Mouse (Mus musculus) limb, embryonic 11.5 days (tissue): ENCODE measurements around the gene Sebox. TPM values are rescaled to one million over a fixed set of nuclear protein-coding genes. Genes with fewer than 3 reads are reported as not detected.

Experiments
- ATAC-seq: fragments of 200-750 bp; cut with Nextera tagmentation; 2 replicates; pipeline ENCODE4 v1.8.0; 2017; ENCODE audit warnings: low read depth; ENCODE audit not compliant: insufficient number of reproducible peaks, low FRiP score, low TSS enrichment
- DNase-seq: peaks from one replicate; pipeline ENCODE4 v3.0.0-alpha.2; 2015; ENCODE audit warnings: low spot score
- H3K27ac ChIP-seq: fragments of 300-500 bp; sonication (generic); replicated peaks from 2 replicates; pipeline ENCODE4 v1.5.1; 2014; ENCODE audit warnings: low read depth, mild to moderate bottlenecking, low read length
- H3K27me3 ChIP-seq: fragments of 300-500 bp; sonication (generic); 2 replicates; pipeline ENCODE4 v1.6.1; 2014; ENCODE audit warnings: mild to moderate bottlenecking, low read length, mixed read lengths; ENCODE audit not compliant: control insufficient read depth, insufficient read depth
- H3K36me3 ChIP-seq: fragments of 300-500 bp; sonication (generic); 2 replicates; pipeline ENCODE4 v1.6.1; 2014; ENCODE audit warnings: mild to moderate bottlenecking, low read length, moderate library complexity, mixed read lengths; ENCODE audit not compliant: control insufficient read depth, insufficient read depth
- H3K4me1 ChIP-seq: fragments of 300-500 bp; sonication (generic); 2 replicates; pipeline ENCODE4 v1.6.1; 2014; ENCODE audit warnings: low read length, mixed read lengths; ENCODE audit not compliant: control insufficient read depth, insufficient read depth
- H3K4me2 ChIP-seq: fragments of 300-500 bp; sonication (generic); 2 replicates; pipeline ENCODE4 v1.6.1; 2014; ENCODE audit warnings: low read depth, mild to moderate bottlenecking, moderate library complexity; ENCODE audit not compliant: severe bottlenecking
- H3K4me3 ChIP-seq: fragments of 300-500 bp; sonication (generic); 2 replicates; pipeline ENCODE4 v1.5.1; 2014; ENCODE audit warnings: low read depth, low read length
- H3K9ac ChIP-seq: fragments of 300-500 bp; sonication (generic); 2 replicates; pipeline ENCODE4 v1.6.1; 2014; ENCODE audit warnings: mild to moderate bottlenecking, low read length
- H3K9me3 ChIP-seq: fragments of 300-500 bp; sonication (generic); 2 replicates; pipeline ENCODE4 v1.6.1; 2016; ENCODE audit warnings: low read length; ENCODE audit not compliant: control insufficient read depth
- WGBS: fragments of 180-500 bp; shearing (Covaris S2); extraction: QIAGEN DNeasy Blood & Tissue Kit; methylation state at CpG from one replicate; pipeline ENCODE4 v1.1.7; 2014; 5-methylcytosine and 5-hydroxymethylcytosine counted together
- polyA plus RNA-seq: library from polyadenylated mRNA; unstranded; fragments of >200 nt; fragmentation: Nextera tagmentation; extraction: Ambion mirVana; gene quantifications from 2 replicates; pipeline ENCODE4 v1.2.1, GENCODE M21; 2014

Gene Sebox
- polyA plus RNA-seq, 1 experiment from 2014 or later: not detected

DNA sequence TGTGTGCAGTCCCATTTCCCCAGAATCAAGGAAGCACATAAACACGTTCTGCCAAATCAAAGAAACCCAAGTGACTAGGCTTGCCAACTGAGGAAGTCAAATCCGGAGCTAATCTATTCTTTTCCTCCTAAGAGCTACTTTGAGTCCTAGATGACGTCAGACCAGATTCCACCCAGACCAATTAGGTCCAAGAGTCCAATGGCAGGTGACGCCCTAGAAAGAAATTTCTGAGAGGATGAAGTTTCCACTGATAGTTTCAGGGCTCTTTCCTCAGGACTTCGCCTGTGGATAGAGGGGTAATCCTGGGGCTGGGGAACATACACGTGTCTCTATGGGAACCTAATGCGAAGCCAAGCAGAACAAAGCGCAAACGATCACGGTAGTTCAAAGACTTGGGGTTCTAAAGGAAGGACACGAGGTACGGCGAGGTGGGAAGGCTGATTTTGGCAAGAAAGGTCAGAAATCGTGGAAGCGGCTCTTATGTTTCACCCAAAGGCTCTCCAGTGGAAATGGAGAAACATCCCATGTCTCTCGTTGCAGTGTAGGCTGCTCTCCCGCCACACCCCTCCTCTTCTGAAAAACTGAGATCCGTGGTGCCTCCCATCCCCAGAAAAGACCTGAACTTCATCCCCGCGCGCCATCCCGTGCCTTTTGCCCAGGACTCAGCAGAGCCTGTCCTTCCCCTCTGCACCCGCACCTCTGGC lies 32.3 kb downstream of the Sebox start:
- H3K36me3 ChIP-seq: peaks cover 11% of the 10 kb centered on the region; the same call in 1 of the 2 replicates
- H3K4me2 ChIP-seq: peak overlapping the region; percentile 65
- H3K4me3 ChIP-seq: peak overlapping the region; percentile 79
- under 1% methylated on average over 23 of the region's 23 CpGs for WGBS
- H3K9ac ChIP-seq: peak overlapping the region; percentile 64
- H3K4me1 ChIP-seq: peaks cover 17% of the 10 kb centered on the region
- ATAC-seq (no peak; the same call in none of the 2 replicates), DNase-seq (peak; percentile 34)
- H3K9me3 ChIP-seq: no peaks in the 10 kb centered on the region
- H3K27me3 ChIP-seq: no peaks in the 10 kb centered on the region
- peak overlapping the region; percentile 32 for H3K27ac ChIP-seq

DNA sequence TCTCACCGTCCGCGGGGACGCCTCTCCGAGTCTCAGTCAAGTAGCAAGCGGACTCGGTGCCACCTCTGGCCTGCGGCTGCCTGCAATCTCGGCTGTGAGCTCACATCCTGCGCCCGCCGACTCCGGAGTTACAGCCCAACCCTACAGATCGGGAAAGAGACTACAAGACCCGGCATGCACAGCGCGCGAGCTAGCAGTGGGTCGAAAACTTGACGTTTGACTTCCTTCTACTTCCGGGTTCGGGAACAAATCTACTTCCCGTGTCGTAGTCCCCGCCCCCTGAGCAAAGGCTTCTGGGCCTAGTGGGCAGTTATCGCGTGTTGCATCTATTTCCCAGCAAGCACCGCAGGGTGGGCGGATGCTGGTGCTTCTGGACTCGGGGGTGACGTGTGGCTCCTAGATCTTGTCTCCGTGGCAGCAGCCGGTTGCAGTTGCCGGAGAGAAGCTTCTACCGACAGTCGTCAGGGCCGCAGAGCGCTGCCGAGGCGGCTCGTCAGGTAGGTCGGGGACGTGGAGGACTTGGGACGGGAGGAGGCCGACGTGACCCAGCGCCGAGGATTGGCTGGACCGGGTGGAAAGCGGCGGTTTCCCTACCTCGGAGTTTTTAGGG lies 32.9 kb downstream of the Sebox start, which contains the start of the genes Tnfaip1 and Ift20:
Gene Tnfaip1, minus strand, starts transcription at position 253 of the 610 bp plus-strand sequence.
Gene Ift20, plus strand, starts transcription at position 282 of the 610 bp plus-strand sequence.
- peak within 1 kb of the TSS; percentile 78 for H3K9ac ChIP-seq
- peak within 1 kb of the TSS; percentile 83 for H3K4me2 ChIP-seq
- H3K27me3 ChIP-seq: no peaks in the 10 kb centered on the region
- H3K4me3 ChIP-seq: peak within 1 kb of the TSS; percentile 79
- DNase-seq (peak; percentile 98), ATAC-seq (peak; percentile 97)
- H3K9me3 ChIP-seq: no peaks in the 10 kb centered on the region
- peak within 1 kb of the TSS; percentile 32 for H3K27ac ChIP-seq
- WGBS: 0% methylated on average over 52 of the region's 52 CpGs
- peaks cover 15% of the 10 kb centered on the region; the same call in 1 of the 2 replicates for H3K36me3 ChIP-seq
- H3K4me1 ChIP-seq: peaks cover 17% of the 10 kb centered on the region

GRCm38 (mm10) chr11:78536690-78537084 lies 33.4 kb downstream of the Sebox start:
- WGBS: 3% methylated on average over 14 of the region's 14 CpGs
- H3K4me2 ChIP-seq: peak overlapping the region; percentile 83
- no peaks in the 10 kb centered on the region for H3K9me3 ChIP-seq
- H3K36me3 ChIP-seq: peaks cover 15% of the 10 kb centered on the region; the same call in 1 of the 2 replicates
- peaks cover 17% of the 10 kb centered on the region for H3K4me1 ChIP-seq
- DNase-seq: no peak
- H3K27me3 ChIP-seq: no peaks in the 10 kb centered on the region
- H3K9ac ChIP-seq: peak overlapping the region; percentile 78
- no peak overlapping the region for H3K27ac ChIP-seq
- 0 out of 2 replicates have a peak, but pooled peaks have one; percentile 4 for ATAC-seq
- peak overlapping the region; percentile 79 for H3K4me3 ChIP-seq

GRCm38 (mm10) chr11:78540358-78540757 lies 37.1 kb downstream of the Sebox start:
- Histone ChIP-seq H3K4me1 (peaks cover 10% of the 10 kb centered on the region), H3K9ac (no peak overlapping the region), H3K27me3 (no peaks in the 10 kb centered on the region), H3K9me3 (no peaks in the 10 kb centered on the region), H3K4me2 (no peak overlapping the region), H3K36me3 (peaks cover 18% of the 10 kb centered on the region; the same call in 1 of the 2 replicates), H3K27ac (no peak overlapping the region), H3K4me3 (no peak overlapping the region)
- no peak for DNase-seq
- ATAC-seq: no peak
- 92% methylated on average over 3 of the region's 3 CpGs for WGBS

GRCm38 (mm10) chr11:78544449-78545111 lies 41.3 kb downstream of the Sebox start:
- no peak for ATAC-seq
- H3K36me3 ChIP-seq: peaks cover 16% of the 10 kb centered on the region; the same call in 1 of the 2 replicates
- 90% methylated on average over 7 of the region's 7 CpGs for WGBS

GRCm38 (mm10) chr11:78545181-78545580 lies 41.9 kb downstream of the Sebox start:
- Histone ChIP-seq H3K9ac (no peak overlapping the region), H3K9me3 (no peaks in the 10 kb centered on the region), H3K27me3 (no peaks in the 10 kb centered on the region), H3K27ac (no peak overlapping the region), H3K4me3 (no peak overlapping the region), H3K4me2 (no peak overlapping the region), H3K36me3 (peaks cover 10% of the 10 kb centered on the region; the same call in 1 of the 2 replicates), H3K4me1 (peaks cover 8% of the 10 kb centered on the region; the same call in 1 of the 2 replicates)
- WGBS: 69% methylated on average over 8 of the region's 8 CpGs
- ATAC-seq (no peak), DNase-seq (no peak)

More at GRCm38 (mm10) chr11:78544449-78545111, 41.3 kb downstream of the Sebox start:
- Histone ChIP-seq H3K27me3 (no peaks in the 10 kb centered on the region), H3K9ac (no peak overlapping the region), H3K4me3 (no peak overlapping the region), H3K9me3 (no peaks in the 10 kb centered on the region), H3K4me1 (peaks cover 8% of the 10 kb centered on the region; the same call in 1 of the 2 replicates), H3K27ac (no peak overlapping the region), H3K4me2 (no peak overlapping the region)
- DNase-seq: no peak

DNA sequence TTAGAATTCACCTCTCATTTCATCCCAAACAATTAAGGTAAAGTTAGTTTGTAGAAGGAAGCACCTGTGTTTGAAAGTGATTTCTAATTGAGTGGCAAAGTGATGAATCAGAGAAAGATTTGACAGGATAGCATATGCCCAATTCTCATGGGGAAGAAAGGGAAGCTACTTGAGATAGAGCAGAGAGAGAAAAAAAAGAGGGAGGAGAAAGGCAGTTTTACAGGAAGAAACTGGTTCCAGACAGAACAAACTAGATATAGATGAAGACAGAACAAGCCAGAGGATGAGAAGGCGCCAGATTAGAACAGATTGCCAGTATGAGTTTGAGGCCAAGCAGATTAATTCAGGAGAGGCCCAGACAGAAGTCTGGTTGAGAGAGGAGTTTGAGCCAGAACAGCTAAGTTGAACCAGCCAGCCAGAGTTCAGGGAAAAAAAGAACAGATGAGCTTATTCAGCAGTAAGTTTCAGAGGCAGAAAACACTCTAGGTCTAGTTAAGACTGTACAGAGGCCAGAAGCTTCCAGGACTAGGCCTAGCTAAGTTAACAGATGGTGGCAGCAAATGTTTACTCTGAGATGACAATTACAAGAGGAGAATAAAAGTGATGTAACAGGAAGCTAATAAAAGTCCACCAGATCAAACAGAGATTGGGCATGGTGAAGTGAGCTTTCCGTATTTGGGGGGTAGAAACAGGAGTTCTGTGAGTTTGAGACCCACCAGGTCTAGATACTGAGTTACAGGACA lies 44.6 kb downstream of the Sebox start:
- Histone ChIP-seq H3K27me3 (no peaks in the 10 kb centered on the region), H3K9ac (no peak overlapping the region), H3K27ac (no peak overlapping the region), H3K4me2 (no peak overlapping the region), H3K36me3 (peaks cover 2% of the 10 kb centered on the region; the same call in 1 of the 2 replicates), H3K9me3 (no peaks in the 10 kb centered on the region), H3K4me1 (peaks cover 8% of the 10 kb centered on the region; the same call in 1 of the 2 replicates), H3K4me3 (no peak overlapping the region)
- ATAC-seq: no peak
- no peak for DNase-seq
- WGBS: 78% methylated on average over 2 of the region's 2 CpGs
